Mouse (Mus musculus) bone marrow, adult 2 months (tissue): ENCODE results near the gene Rcan1.

Experiments used
- CTCF ChIP-seq: fragments of 200-500 bp; IDR thresholded peaks from 2 replicates; pipeline ENCODE4 v1.5.1; 2011; ENCODE audit warnings: low read length, control low read depth; ENCODE audit not compliant: control insufficient read depth, insufficient read depth
- POLR2A ChIP-seq: fragments of 200-500 bp; IDR thresholded peaks from 2 replicates; pipeline ENCODE4 v1.6.1; 2011; ENCODE audit warnings: low read depth, mild to moderate bottlenecking, control low read depth, low read length, borderline replicate concordance; ENCODE audit not compliant: control insufficient read depth

DNA sequence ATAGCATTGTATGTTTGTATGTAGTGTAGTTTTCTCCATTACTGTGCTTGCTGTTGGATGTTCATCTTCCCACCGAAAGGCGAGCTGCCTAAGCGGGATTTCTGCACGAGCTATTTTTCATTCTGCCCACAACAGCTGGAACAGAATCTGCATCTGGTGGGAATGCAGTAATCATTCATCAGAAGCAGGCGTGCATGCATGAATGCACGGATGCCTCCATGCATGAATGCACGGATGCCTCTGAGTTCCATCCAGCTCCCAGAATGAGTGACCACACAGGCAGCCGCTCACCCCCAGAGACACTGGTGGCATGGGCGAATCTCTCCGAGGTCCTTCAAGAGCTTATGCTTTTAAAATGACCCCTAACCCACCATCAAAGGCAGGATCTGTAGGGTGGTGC is 113.1 kb downstream of the Rcan1 start:
- TF ChIP-seq POLR2A (no peak), CTCF (no peak)
